Mouse (Mus musculus): Measurements from ENCODE around the gene Vmn2r41. TPM values are rescaled to one million over a fixed set of nuclear protein-coding genes. Genes with fewer than 3 reads are reported as not detected.
"Not testable (repeated sequence)": the region's sequence is repeated elsewhere in the genome, so short reads cannot be mapped to it uniquely, and the experiment has no call there.

The Vmn2r41 gene
- not detected in 2 replicates for polyA plus RNA-seq (2016; fragmentation: Nextera tagmentation; extraction: Ambion mirVana)

GRCm38 (mm10) chr7:8161554-8161953, at the start of gene Vmn2r41:
Gene Vmn2r41, minus strand, starts transcription at chr7:8161654.
- H3K4me2 ChIP-seq; H3K4me3 ChIP-seq (replicated peaks): not testable (repeated sequence)
- no CpG with 5 or more reads among the region's 1 CpGs for WGBS

DNA sequence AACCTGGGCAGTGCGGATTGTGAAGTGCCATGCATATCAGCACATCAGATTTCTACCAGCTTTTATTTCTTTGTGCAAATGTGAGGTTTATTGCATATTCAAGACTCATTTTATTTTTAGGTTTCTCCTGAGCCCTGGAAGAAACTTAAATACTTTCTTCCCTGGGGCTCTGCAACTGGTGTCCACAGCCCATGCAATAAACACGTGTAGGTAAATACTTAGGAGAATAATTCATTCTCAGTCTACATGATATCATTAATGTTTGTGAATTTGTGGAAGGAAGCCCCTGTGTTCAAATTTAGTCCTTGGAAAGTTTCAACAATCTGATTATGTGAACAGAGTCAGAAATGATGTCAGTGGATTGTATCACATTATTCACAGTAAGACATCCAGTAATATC, 38.8 kb upstream of the Vmn2r41 start, which contains the start of gene Vmn2r42:
Vmn2r42 (minus strand) TSS at position 101 of the 400 bp plus-strand sequence.
- not testable (repeated sequence) for H3K9ac ChIP-seq (replicated peaks); H3K27ac ChIP-seq; H3K9me3 ChIP-seq; H3K4me2 ChIP-seq; H3K4me3 ChIP-seq (replicated peaks); ATAC-seq (ENCODE audit: insufficient number of reproducible peaks, insufficient read depth, low FRiP score, low TSS enrichment, low read depth); H3K36me3 ChIP-seq; H3K27me3 ChIP-seq; H3K4me1 ChIP-seq (replicated peaks)
- no CpG with 5 or more reads among the region's 2 CpGs for WGBS

More at GRCm38 (mm10) chr7:8161554-8161953, at the start of gene Vmn2r41:
- not testable (repeated sequence) for ATAC-seq (ENCODE audit: insufficient number of reproducible peaks, insufficient read depth, low FRiP score, low TSS enrichment, low read depth); H3K4me1 ChIP-seq (replicated peaks); H3K27ac ChIP-seq; H3K9ac ChIP-seq (replicated peaks); H3K36me3 ChIP-seq; H3K9me3 ChIP-seq; H3K27me3 ChIP-seq

DNA sequence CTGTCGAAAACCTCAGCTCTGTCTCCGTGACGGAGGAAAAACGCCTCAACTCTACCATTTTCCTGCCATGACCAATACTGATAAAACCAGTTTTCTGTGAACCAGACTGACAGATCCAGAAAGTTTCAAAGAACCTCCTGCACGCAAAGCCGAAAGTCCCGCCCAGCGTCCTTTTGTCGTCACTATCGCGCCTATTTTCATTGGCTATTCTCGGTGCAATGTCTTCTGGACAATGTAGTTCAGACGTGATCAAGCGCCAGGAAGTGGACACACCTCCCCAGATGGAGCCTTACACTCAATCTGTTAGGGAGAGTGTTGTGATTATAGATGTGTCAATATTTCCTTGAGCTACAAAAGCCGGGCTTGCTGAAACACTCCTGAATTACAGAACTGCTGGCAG, 68.6 kb downstream of the Vmn2r41 start:
- H3K4me1 ChIP-seq (replicated peaks); H3K9ac ChIP-seq (replicated peaks); H3K4me2 ChIP-seq; H3K27me3 ChIP-seq; H3K27ac ChIP-seq; ATAC-seq (ENCODE audit: insufficient number of reproducible peaks, insufficient read depth, low FRiP score, low TSS enrichment, low read depth); H3K4me3 ChIP-seq (replicated peaks); H3K36me3 ChIP-seq; H3K9me3 ChIP-seq: not testable (repeated sequence)
- 42% methylated on average over 11 of the region's 15 CpGs for WGBS

Other genes with a start within 250 kb of the Vmn2r41 start
- not detected in 2 replicates for gene Vmn2r42, start 38.7 kb upstream of the Vmn2r41 start, polyA plus RNA-seq (2016; fragmentation: Nextera tagmentation; extraction: Ambion mirVana)
- gene Vmn2r43, start 98.9 kb upstream of the Vmn2r41 start, polyA plus RNA-seq (2016; fragmentation: Nextera tagmentation; extraction: Ambion mirVana): not detected in 2 replicates
- not detected in 2 replicates for gene Vmn2r44, start 221.7 kb upstream of the Vmn2r41 start, polyA plus RNA-seq (2016; fragmentation: Nextera tagmentation; extraction: Ambion mirVana)